ENCODE assay signal across 13 mouse cellular contexts in genomic region chr17:80130718-80131430, GRCm38 (mm10). TPM values are rescaled to one million over a fixed set of nuclear protein-coding genes. Genes with fewer than 3 reads are reported as not detected.
DNase-seq lines count a peak whose midpoint lies in the region; ATAC-seq and TF ChIP-seq lines count a peak whose summit lies in the region.
"Had no signal": no experiment of that assay in that cellular context is flagged by ENCODE, and none has a peak within 500 bp of the region (broad histone marks: within the 10 kb centered on the region; RNA-seq: fewer than 3 reads in every experiment).

No protein-coding gene starts in this region.

- H3K9me3 ChIP-seq in heart, embryonic 13.5 days, result no peaks in the 10 kb centered on the region
- no peaks in the 10 kb centered on the region for H3K9me3 ChIP-seq in intestine, embryonic 15.5 days
- no peaks in the 10 kb centered on the region for H3K9me3 ChIP-seq in hindbrain, embryonic 11.5 days (ENCODE audit: control insufficient read depth, low read length)

- TF ChIP-seq CTCF in gastrocnemius, adult 2 months (IDR thresholded peaks at IDR 0.05), result no peak

- no peak for DNase-seq in heart, postnatal 4 days
- DNase-seq in thymus, postnatal 14 days, result peak; percentile 32
- DNase-seq in thymus, postnatal 36 days, result no peak
- DNase-seq in gastrocnemius, adult 2 months, result no peak
- DNase-seq in cerebellum, postnatal 25 days, result no peak
- DNase-seq in hindbrain, embryonic 11.5 days (ENCODE audit: low spot score), result no peak
- DNase-seq: adrenal gland, postnatal 14 days; cerebellum, adult 11-12 months; lung, postnatal 14 days; right cerebral cortex, postnatal 14 days had no signal

- peak overlapping the region; percentile 6; the same call in 1 of the 2 replicates for H3K27ac ChIP-seq in heart, embryonic 13.5 days (replicated peaks)
- H3K27ac ChIP-seq in intestine, embryonic 15.5 days, result peak overlapping the region; percentile 62; the same call in 1 of the 2 replicates
- no peak overlapping the region for H3K27ac ChIP-seq in gastrocnemius, adult 2 months
- no peak overlapping the region for H3K27ac ChIP-seq in hindbrain, embryonic 11.5 days (ENCODE audit: low read depth, low read length)

- H3K4me1 ChIP-seq in heart, embryonic 13.5 days, result peaks cover 33% of the 10 kb centered on the region
- H3K4me1 ChIP-seq in intestine, embryonic 15.5 days (replicated peaks), result no peaks in the 10 kb centered on the region
- no peaks in the 10 kb centered on the region for H3K4me1 ChIP-seq in hindbrain, embryonic 11.5 days (replicated peaks; ENCODE audit: control insufficient read depth, insufficient read depth, low read length)

- no peaks in the 10 kb centered on the region for H3K36me3 ChIP-seq in heart, embryonic 13.5 days
- H3K36me3 ChIP-seq in intestine, embryonic 15.5 days, result no peaks in the 10 kb centered on the region
- H3K36me3 ChIP-seq in hindbrain, embryonic 11.5 days (ENCODE audit: control insufficient read depth, insufficient read depth, low read length), result no peaks in the 10 kb centered on the region

- H3K27me3 ChIP-seq in heart, embryonic 13.5 days (replicated peaks), result no peaks in the 10 kb centered on the region; the same call in 1 of the 2 replicates
- no peaks in the 10 kb centered on the region for H3K27me3 ChIP-seq in intestine, embryonic 15.5 days (replicated peaks)
- H3K27me3 ChIP-seq in hindbrain, embryonic 11.5 days (ENCODE audit: control insufficient read depth, insufficient read depth, low read length), result no peaks in the 10 kb centered on the region

- H3K4me3 ChIP-seq in heart, embryonic 13.5 days, result no peak overlapping the region
- H3K4me3 ChIP-seq in intestine, embryonic 15.5 days (replicated peaks), result no peak overlapping the region
- no peak overlapping the region for H3K4me3 ChIP-seq in gastrocnemius, adult 2 months
- H3K4me3 ChIP-seq in hindbrain, embryonic 11.5 days (ENCODE audit: low read depth, low read length), result no peak overlapping the region

- H3K4me2 ChIP-seq in heart, embryonic 13.5 days, result peak overlapping the region; percentile 43
- no peak overlapping the region for H3K4me2 ChIP-seq in intestine, embryonic 15.5 days (replicated peaks)
- no peak overlapping the region for H3K4me2 ChIP-seq in hindbrain, embryonic 11.5 days (replicated peaks; ENCODE audit: low read depth, low read length)

- intact Hi-C loops in gastrocnemius, adult 2 months (cut with DNase I), result no loop called here

- WGBS in heart, embryonic 13.5 days, result 55% methylated on average over 9 of the region's 9 CpGs
- WGBS in intestine, embryonic 15.5 days, result 68% methylated on average over 9 of the region's 9 CpGs
- 85% methylated on average over 9 of the region's 9 CpGs for WGBS in hindbrain, embryonic 11.5 days

- ATAC-seq in heart, embryonic 13.5 days (ENCODE audit: extremely low read depth, insufficient number of reproducible peaks, low FRiP score, low TSS enrichment), result no peak
- ATAC-seq in intestine, embryonic 15.5 days, result no peak
- no peak for ATAC-seq in hindbrain, embryonic 11.5 days (ENCODE audit: low FRiP score)
- ATAC-seq: midbrain, embryonic 16.5 days had no signal

- H3K9ac ChIP-seq in heart, embryonic 13.5 days, result no peak overlapping the region
- no peak overlapping the region for H3K9ac ChIP-seq in intestine, embryonic 15.5 days
- H3K9ac ChIP-seq in hindbrain, embryonic 11.5 days (ENCODE audit: low read depth, low read length), result no peak overlapping the region

RNA-seq across cellular contexts. Expression of gene Galm, which starts 3.6 kb away (rescaled TPM):
- polyA plus RNA-seq in heart, embryonic 13.5 days (2015; fragmentation: Nextera tagmentation; extraction: Ambion mirVana), result 12.1 and 13.0 TPM in 2 replicates
- total RNA-seq in heart, postnatal 4 days (2021), result 1 to 10 TPM; 6.9 to 9.1 TPM
- 67.2 and 71.1 TPM in 2 replicates for polyA plus RNA-seq in intestine, embryonic 15.5 days (2015; fragmentation: Nextera tagmentation; extraction: Ambion mirVana)
- 1 to 10 TPM; 2.3 to 2.6 TPM for total RNA-seq in gastrocnemius, adult 2 months (2021)
- polyA plus RNA-seq in hindbrain, embryonic 11.5 days (2014; fragmentation: Nextera tagmentation; extraction: Ambion mirVana), result 7.8 and 9.1 TPM in 2 replicates

Comparison
In these comparisons a context has a peak if more than half of its experiments do, and no peak if none do; other contexts are left out.
1. H3K27ac ChIP-seq: peak in heart, embryonic 13.5 days (single experiment) and intestine, embryonic 15.5 days (single experiment); none in gastrocnemius, adult 2 months (single experiment) and hindbrain, embryonic 11.5 days (single experiment).